Mouse (Mus musculus) layer of hippocampus, adult 18-20 months (tissue): Measurements from ENCODE around the gene Hoxc8. TPM values are rescaled to one million over a fixed set of nuclear protein-coding genes. Genes with fewer than 3 reads are reported as not detected.
A peak's percentile ranks its signal among the peaks of the same experiment; 100 is the strongest.

Source experiments
- DNase-seq, 2 experiments: peaks; one replicate each; pipeline ENCODE4 v3.0.0; 2022; ENCODE audit warnings: low spot score in 2 of 2
- total RNA-seq, 2 experiments: library from RNA; stranded (reverse); gene quantifications; 2 replicates each; pipeline ENCODE4 v1.2.3; 2021

Gene Hoxc8
- total RNA-seq, 2 experiments from 2014 or later, result not detected

DNA sequence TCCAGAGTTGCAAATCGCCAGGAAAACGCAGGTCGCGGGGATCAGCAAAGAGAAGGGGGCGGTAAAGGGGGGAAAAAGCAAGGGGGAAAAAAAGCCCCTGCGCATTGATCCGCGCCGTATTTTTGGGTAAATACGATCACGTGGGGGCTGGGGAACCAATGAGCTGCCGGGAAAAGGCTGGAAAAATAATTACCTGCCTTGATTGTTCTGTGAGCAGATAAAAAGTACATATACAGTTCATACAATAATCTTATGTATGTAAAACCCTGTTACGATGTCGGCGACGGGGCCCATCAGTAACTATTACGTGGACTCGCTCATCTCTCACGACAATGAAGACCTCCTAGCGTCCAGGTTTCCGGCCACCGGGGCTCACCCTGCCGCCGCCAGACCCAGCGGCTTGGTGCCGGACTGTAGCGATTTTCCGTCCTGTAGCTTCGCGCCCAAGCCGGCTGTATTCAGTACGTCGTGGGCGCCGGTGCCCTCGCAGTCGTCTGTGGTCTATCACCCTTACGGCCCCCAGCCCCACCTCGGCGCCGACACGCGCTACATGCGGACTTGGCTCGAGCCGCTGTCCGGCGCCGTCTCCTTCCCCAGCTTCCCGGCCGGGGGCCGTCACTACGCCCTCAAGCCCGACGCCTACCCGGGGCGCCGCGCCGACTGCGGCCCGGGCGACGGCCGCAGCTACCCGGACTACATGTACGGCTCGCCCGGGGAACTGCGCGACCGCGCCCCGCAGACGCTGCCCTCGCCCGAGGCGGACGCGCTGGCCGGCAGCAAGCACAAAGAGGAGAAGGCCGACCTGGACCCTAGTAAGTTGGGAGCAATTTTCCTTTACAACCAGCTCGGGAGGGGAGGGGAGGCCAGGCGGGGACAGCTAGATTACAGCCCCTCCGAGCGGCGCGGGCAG is 8.8 kb upstream of the Hoxc8 start:
- no peak for DNase-seq

DNA sequence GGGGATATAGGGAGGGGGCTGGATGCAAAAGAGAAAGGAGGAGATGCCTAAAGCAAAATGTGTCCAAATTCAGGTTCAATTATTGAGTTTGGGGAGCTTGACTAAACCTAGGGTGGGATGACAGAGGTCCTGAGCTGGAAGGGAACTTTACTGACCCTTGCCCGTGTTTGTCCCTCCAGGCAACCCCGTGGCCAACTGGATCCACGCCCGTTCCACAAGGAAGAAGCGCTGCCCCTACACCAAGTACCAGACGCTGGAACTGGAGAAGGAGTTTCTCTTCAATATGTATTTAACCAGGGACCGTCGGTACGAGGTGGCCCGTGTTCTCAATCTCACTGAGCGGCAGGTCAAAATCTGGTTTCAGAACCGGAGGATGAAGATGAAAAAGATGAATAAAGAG is 6.7 kb upstream of the Hoxc8 start:
- DNase-seq, result no peak

DNA sequence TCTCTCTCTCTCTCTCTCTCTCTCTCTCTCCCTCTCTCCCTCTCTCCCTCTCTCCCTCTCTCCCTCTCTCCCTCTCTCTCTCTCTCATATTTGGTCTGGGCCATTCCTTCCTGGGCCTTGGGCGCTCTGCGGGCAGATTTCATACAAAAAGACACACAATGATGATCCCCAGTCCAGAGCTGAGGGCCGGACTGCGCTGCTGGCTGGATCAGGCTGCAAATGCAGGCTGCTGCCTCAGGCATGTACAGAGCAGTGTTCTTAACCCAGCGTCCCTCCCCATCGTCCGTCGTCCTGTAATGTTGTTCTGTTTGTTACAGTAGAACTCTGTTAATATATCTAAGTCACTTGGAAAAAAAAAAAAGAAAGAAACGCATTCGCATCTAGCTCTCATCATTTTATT is 5.9 kb upstream of the Hoxc8 start:
- no peak for DNase-seq

DNA sequence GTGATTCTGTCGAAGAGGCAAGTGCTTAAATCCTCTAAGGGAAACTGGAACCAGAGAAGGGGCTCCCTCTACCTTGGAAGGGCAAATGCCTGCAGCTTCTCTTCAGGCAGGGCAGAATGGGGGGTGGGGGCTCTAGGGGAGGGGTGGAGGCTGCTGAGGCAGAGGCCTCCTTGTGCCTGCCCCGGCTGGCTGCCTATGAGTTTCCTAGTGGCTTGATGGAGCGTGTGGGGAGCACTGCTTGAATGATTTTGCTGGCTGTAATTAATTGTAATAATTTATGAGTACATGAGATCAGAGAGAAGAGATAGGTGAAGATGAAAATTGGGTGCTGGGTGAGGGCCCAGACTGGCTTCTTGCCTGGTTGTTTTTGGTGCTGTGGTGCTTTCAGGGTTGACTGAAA is 5.5 kb upstream of the Hoxc8 start:
- DNase-seq, result no peak

DNA sequence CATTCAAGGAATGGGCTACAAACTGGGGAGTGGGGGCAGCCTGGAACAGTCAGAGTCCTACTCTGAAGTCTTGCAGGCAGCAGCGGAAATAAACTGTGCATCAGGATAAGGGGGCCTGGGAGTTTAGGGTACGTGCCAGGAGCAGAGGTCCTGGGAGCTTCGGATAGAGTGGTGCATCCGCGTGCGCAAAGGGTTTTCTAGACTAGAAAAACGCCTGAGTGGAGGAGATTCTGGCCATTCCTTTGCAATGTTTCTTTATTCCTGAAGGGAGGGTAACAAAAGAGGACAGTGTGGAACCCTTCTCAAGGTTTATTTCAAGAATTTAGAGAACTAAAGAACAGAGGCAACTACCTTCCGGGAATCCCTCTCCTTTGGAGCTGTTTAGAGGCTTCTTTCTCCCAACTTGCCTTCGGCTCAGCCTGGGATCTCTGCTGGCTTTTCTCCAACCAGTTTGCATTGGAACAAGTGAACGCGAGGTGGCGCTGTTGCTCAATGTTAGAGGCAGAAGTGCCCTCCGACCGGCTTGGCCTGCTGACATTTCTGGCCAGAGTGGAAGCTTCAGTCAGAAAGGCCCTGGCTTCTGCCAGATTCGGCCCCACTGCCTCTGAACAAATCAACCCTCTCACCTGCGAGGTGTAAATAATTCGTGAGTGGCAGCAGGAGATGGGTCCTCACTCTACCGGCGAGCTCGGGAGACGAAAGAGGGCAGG is 3.1 kb upstream of the Hoxc8 start:
- peak; percentile 68 to 89 for DNase-seq

DNA sequence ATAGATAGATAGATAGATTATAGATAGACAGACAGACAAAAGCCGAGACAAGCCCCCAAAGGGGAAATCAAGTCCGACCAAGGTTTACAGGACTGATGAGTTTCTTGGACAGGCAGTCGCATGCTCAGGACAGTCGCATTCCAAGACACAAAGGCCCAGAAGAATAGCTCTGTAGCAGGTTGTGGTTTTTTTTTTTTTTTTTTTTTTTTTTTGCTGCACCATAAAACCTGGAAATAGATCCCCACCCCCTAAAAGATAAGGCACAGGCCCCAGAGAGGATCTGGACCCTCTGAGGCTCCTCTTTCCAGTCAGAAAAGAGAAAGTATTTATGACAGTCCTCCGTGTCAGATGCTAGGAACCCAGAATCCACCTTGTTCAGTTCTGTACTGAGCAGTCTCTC is 2.3 kb upstream of the Hoxc8 start:
- DNase-seq, result no peak

DNA sequence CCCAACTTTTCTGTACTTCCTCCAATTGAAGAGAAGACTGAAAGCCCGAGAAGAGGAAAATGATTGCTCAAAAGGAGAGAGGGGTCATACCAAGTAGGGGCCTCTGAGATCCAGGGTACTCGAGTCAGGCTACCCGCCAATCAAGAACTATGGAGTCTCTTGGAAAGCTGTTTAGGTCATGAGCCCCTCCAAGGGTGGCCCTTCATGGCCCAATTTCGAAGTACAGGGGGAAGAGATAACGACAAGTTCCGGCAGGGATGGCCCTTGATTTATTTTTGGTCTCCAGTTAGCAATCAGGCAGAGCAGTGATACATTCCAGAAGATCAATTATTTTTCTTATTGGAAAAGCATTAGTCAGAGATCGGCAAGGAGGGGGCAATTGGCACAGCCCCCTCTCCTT is 1.4 kb downstream of the Hoxc8 start:
- DNase-seq, result no peak

DNA sequence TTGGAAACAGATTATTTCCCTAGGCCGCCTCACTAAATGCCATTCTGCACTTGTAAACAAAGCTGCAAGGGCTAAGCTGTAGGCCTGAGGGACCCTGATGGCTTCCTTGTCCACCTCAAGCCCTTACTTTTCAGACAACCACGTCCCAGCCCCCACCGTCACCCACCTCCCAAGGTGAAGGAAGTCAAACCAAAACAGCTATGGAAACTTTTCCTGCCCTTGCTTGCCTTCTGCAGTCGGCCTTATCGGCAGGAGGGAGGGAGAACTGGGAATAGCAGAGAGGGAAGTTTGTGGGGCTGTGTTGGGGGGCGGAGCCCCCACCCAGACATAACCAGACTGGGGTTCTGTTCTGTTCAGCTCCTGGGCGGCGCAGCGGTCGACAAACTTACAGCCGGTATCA is 1.8 kb downstream of the Hoxc8 start:
- no peak for DNase-seq

DNA sequence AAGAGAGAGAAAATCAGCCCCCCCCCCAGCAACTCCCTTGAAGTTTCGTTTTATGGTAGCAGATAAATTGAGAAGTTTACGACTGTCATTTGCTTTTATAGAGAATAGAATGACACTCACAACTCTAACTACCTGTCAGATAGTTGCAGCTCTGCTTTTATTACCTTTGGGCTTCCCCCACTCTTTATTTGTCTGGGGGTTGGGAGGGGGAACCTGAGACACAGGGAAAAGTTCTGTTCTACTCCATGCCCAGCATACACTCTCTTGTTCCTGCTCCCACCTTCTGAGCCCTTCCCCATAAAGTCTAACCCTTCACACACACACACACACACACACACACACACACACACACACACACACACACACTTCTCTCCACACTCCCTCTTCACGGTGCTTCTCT is 2.5 kb downstream of the Hoxc8 start:
- DNase-seq, result no peak

DNA sequence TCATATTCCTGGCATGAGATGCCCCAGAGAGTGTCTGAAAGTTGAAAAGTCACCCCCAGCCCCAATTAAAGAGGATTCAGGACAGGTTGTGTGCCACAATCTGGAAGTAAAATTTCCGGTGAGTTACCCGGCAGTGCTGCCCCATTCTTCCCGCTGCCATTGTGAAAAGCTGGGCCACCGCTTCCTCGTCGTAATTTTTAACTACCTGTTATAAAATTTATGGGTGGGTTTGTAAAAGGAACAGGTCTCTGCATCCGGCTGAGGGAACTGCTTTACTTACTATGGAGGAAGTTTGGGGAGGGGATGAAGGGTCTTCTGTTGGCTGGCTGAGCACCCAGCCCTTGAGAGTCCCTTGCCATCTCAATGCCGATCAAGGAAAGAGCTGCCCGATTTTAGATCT is 6.1 kb downstream of the Hoxc8 start:
- no peak for DNase-seq

DNA sequence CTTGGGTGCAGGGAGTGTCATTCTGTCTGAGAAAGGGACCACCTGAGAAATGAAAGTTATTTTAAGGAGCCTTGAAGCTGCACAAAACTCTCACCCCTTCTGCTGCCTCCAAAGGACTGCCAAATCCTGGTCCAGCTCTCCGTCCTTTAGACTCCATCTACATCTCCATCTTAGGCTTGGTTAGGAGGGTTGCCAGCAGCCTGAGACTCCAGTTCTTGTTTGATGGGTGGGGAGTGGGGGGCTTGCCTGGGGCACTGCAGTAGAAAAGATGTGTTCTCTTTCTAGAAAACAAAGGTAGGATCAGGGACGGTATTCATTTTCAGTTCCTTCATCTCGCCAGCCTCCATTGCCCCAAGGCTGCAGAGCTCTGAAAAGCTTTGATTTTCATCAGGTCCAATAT is 7.0 kb downstream of the Hoxc8 start:
- DNase-seq, result no peak

DNA sequence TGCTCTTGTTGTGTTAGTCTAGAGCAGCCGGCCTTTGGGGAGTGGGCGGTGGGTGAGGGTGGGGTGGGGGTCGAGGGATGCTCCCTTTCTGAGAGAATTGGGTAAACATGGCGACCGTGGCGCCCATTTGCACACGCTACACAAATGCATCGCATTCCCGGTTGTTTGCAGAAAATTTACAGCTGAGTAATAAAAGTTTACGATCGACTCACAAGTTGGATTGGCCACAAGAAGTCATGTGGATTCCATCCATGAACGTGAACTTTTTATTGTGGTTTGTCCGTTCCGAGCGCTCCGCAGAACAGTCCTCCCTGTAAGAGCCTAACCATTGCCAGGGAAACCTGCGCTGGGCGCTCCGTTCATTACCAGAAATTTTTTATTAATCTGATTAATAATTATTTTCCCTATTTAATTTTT is 7.5 kb downstream of the Hoxc8 start, which contains the start of gene Hoxc6:
TSS of gene Hoxc6 (plus strand) at position 319 of the 417 bp plus-strand sequence.
- no peak for DNase-seq

DNA sequence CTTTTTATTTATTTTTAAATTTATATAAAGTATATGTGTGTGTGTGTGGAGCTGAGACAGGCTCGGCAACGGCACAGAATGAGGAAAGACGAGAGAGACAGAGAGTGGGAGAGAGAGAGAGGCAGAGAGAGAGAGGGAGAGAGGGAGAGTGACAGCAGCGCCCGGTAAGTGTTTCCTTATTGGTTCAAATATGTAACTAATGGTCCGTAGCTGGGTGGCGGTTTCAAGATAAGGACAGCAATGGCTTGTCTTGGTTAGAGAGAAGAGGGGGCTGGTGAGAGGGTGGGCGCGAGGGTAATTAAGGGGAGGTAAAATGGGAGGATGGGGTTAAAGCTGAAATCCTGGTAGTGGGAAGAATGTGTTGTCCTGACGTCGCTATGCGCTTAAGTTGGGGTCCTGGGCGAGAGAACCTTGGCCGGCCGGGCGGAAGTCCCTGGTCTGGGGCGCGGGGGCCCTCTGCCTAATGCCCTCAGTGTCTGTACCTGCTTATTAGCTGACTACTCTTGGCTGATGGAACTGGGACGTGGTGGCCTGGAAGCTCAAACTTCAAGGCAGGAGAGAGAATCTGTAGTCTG is 8.3 kb downstream of the Hoxc8 start:
- no peak for DNase-seq

DNA sequence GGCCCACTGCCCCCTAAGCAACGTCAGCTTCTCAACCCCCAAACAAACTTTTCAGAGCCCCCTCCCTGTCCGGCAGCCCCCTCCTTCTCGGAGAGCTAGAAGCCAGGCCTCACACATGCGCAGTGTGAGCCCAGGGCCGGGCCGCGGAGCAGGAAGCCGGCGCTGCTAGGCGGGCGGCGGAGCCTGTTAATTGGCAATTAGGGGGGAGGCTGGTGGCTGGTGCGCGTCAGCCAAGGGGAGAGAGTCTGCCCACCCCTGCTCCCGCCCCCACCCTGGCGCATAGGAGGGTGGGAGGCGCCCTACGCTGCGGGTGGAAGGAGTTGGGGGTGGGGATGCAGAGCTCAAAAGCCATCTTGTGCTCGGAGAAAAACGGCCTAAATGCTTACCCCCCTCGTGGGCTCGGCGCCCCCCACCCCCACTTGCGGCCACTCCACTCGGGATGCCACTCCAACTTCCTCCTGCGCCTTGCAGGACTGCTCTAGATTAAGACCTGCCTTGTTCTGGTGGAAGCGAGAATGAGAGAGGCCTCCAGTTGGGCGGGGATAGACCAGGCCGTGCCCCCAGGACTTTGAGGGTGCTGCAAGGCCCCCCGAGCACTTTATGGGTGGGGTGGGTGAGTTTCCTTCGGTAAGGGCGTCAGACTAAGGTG is 8.9 kb downstream of the Hoxc8 start:
- DNase-seq, result peak in 1 of 2 experiments; percentile 51

DNA sequence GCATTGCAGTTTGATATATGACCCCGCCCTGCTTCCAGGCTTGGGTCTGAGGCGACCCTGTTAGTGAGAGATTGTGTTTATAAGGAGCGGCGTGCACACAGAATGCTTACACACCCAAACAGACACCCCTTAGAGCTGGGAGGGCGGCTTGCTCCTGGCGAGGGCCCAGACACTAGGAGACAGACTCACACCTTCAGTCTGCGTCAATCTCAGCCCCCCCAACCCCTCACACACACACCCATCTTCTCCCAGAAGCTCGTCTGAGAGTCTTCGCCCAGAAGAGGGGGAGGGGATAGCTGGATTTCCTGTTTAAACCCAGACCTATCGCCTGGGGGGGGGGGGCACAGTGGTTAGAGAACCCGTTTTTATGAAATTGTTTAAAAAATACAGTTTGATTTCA is 9.5 kb downstream of the Hoxc8 start:
- no peak for DNase-seq

DNA sequence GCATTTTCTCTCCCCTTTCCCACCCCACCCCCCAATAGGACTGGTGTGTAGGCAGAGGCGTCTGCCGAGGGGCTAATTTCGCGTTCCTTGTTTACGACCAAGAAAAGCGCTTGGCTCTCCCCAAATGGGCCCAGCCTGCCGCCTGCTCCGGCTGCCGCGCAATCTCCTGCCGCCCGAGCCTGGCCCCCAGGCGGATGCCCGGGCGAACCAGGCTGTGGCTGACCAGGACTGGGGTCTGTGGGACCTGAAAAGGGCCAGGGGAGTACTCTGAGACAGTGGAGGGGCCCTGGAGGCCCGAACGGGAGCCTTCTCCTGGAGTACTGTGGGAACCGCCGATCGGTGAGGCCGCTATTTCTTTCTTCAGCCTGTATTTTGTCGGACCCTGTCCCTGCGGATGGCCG is 10.1 kb downstream of the Hoxc8 start:
- no peak for DNase-seq

DNA sequence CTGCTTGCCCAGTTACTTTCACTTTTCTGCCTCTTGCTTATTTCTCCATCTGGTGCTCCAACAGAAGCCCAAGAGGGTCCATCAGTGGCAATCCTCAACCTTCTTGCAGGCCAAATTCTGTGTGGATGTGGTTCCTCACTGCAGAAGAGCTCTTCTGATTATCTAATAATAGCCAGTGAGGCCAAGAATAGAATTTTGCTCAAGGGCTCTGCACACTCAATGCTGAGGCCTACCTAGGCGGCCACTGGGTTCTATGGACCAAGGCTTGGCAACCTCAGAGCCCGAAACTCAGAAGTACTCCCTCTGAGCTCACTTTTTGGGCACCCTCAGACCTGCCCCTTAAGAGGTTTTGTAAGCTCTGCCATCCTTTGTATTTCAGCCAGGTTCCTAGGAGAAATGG is 11.0 kb downstream of the Hoxc8 start:
- no peak for DNase-seq

DNA sequence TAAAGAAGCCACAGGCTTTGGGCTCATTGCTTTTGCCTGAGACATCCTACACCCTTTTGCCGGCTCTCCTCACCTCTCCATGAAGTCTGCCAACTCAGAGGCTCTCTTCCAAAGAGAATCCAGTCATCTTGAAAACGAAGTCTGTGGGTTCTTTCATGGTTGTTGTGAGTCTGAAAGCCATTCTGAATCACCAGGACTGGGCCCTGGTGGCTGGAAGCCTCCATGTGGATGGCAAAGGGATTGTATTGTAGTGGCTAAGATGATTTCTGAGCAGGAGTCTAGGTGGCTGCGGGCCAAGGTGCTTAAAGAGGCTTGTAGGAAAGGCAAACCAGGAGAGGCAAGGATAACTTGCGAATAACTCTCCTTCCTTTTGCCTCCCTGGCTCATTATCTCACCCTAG is 11.7 kb downstream of the Hoxc8 start:
- no peak for DNase-seq

DNA sequence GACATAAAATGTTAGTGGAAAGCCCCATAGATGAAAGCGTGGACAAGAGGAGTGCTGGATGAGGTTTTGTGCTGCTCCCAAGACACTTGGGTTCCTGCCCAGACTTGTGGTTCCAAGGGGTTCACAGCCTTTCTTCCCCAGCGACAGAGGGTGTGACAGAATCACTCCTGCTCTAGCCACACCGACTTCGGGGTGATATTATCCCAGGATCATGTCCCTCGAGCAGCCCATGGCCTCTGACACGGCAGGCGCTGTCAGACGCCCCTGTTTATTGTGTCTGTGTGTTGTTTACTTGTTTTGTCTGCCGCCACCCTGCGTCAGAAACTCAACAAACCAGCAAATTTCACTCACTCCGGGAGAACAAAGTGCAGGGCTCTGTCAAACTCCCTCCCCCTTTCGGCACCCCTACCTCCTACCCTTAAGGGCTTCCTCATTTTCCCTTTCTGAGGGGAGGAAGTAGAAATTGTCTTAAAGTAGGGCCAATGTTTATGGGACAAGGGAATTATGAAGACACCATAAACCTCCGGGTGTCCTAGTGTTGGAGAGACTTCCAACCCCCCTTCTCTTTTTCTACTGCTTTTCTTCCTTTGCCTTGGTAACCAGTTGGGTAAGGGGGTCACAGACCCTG is 12.5 kb downstream of the Hoxc8 start:
- DNase-seq, result no peak

DNA sequence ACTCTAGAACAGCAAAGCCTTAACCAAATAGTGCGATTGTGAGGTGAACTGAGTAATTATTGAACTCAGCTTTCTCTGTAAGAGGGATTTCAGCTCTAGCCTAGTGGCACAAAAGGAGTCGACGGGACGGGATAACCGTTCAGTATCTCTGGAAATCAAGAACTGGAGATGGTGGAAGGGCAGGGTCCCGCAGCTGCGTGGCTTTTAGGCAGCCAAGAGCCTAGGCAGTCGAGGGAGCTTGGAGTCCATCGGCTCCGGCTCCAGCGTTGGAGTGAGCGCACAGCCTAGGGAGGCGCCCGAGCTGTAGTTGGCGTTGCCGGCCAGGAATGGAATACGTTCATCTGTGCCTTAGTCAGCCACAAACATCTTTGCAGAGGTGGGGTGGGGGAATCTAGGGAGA is 14.9 kb downstream of the Hoxc8 start:
- DNase-seq, result no peak

DNA sequence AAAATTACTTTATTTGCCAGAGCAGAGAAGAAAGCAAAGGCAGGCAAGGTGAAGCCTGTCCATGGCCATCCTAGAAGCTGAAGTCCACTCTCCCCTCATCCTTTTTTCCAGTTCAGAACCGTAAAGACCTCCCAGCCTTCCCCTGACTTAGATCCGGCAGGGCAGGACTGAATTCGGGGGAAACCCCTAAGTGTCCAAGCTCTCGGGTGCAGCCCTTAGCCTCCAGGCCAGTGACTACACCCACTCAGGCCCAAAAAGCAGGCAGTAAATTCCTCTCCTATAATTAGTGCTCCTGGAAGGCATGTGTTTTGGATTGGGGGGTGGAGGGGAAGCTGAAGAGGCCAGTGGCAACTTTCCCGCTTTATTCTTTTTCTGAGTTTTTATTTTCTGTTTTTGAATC is 15.4 kb downstream of the Hoxc8 start:
- DNase-seq, result no peak
